Mouse (Mus musculus): ENCODE data around the gene Rprd2.

DNA sequence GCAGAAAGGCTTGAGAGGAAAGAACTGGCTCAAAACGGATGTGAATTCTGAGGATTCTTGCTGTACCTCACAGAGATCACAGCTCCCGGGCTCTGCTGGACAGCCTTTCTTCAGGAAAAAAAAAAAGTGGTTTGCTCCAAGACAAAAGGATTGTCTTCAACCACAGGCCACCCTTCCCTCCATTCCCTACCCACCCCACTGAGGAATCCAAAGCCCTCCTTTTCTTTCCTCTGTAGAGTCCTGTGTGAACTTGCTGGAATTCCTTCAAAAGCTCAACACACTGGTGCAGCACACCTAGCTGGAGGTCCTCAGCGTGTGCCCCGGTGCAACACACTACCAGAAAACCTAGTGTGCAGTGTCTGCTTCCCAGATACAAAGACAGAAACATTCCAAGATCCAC is 56.9 kb downstream of the Rprd2 start:
- no peak for TF ChIP-seq CTCF (IDR thresholded peaks at IDR 0.05; ENCODE audit: insufficient read depth, low read length)
- no peak for TF ChIP-seq POLR2A (IDR thresholded peaks at IDR 0.05; ENCODE audit: borderline replicate concordance, extremely low read depth, low read depth, low read length)

Measured in lung, adult 2 months (tissue).